Mouse (Mus musculus): ENCODE data around the gene Wasf3. TPM values are rescaled to one million over a fixed set of nuclear protein-coding genes. Genes with fewer than 3 reads are reported as not detected.

The Wasf3 gene
- total RNA-seq, 1 experiment = 6.2 TPM

- Histone ChIP-seq H3K4me3 (ENCODE audit: insufficient read depth in 1 of 2, low read depth in 1 of 2, low read length in 2 of 2, poor library complexity in 1 of 2, severe bottlenecking in 1 of 2) (no peak overlapping the region), H3K27ac (ENCODE audit: insufficient read depth, low read depth, low read length, poor library complexity, severe bottlenecking) (no peak overlapping the region), H3K36me3 (ENCODE audit: control insufficient read depth, insufficient read depth, low read length, poor library complexity, severe bottlenecking) (peaks cover 15% of the 10 kb centered on the region; the same call in 1 of the 2 replicates), H3K9me3 (ENCODE audit: control insufficient read depth, insufficient read depth, low read depth, low read length) (no peaks in the 10 kb centered on the region), H3K4me1 (ENCODE audit: control insufficient read depth in 2 of 2, insufficient read depth in 2 of 2, low read length in 2 of 2, poor library complexity in 1 of 2) (no peaks in the 10 kb centered on the region), H3K9ac (ENCODE audit: insufficient read depth, low read depth, low read length, poor library complexity, severe bottlenecking) (no peak overlapping the region)
- TF ChIP-seq HCFC1 (IDR thresholded peaks at IDR 0.05; ENCODE audit: borderline replicate concordance, insufficient read depth, low read length) (no peak), MAFK (IDR thresholded peaks at IDR 0.05; ENCODE audit: insufficient read depth, low read depth, low read length) (no peak), ZNF384 (IDR thresholded peaks at IDR 0.05; ENCODE audit: low read depth, low read length) (no peak), ZC3H11A (IDR thresholded peaks at IDR 0.05; ENCODE audit: borderline replicate concordance, low read depth, low read length) (no peak), CHD2 (IDR thresholded peaks at IDR 0.05; ENCODE audit: low read depth, low read length) (no peak)
- DNase-seq (ENCODE audit: low read depth, low spot score) = no peak
- in situ Hi-C loops (cut with MboI; ENCODE audit: low sequenced_read_pairs in 2 of 2, unreplicated experiment in 2 of 2) = no loop called here
These were observed 66.9 kb downstream of the Wasf3 start for GRCm38 (mm10) chr5:146451592-146452254.

GRCm38 (mm10) chr5:146453556-146453955 lies 68.8 kb downstream of the Wasf3 start:
- TF ChIP-seq ZNF384 (IDR thresholded peaks at IDR 0.05; ENCODE audit: low read depth, low read length) (no peak), MAFK (IDR thresholded peaks at IDR 0.05; ENCODE audit: insufficient read depth, low read depth, low read length) (no peak), ZC3H11A (IDR thresholded peaks at IDR 0.05; ENCODE audit: borderline replicate concordance, low read depth, low read length) (no peak), CHD2 (IDR thresholded peaks at IDR 0.05; ENCODE audit: low read depth, low read length) (no peak), HCFC1 (IDR thresholded peaks at IDR 0.05; ENCODE audit: borderline replicate concordance, insufficient read depth, low read length) (no peak)
- H3K4me3 ChIP-seq (ENCODE audit: insufficient read depth in 1 of 2, low read depth in 1 of 2, low read length in 2 of 2, poor library complexity in 1 of 2, severe bottlenecking in 1 of 2) = no peak overlapping the region
- no peak overlapping the region for H3K9ac ChIP-seq (ENCODE audit: insufficient read depth, low read depth, low read length, poor library complexity, severe bottlenecking)
- H3K4me1 ChIP-seq (ENCODE audit: control insufficient read depth in 2 of 2, insufficient read depth in 2 of 2, low read length in 2 of 2, poor library complexity in 1 of 2) = no peaks in the 10 kb centered on the region
- H3K27ac ChIP-seq (ENCODE audit: insufficient read depth, low read depth, low read length, poor library complexity, severe bottlenecking) = no peak overlapping the region
- H3K36me3 ChIP-seq (ENCODE audit: control insufficient read depth, insufficient read depth, low read length, poor library complexity, severe bottlenecking) = peaks cover 16% of the 10 kb centered on the region; the same call in 1 of the 2 replicates
- in situ Hi-C loops (cut with MboI; ENCODE audit: low sequenced_read_pairs in 2 of 2, unreplicated experiment in 2 of 2) = no loop called here
- no peaks in the 10 kb centered on the region for H3K9me3 ChIP-seq (ENCODE audit: control insufficient read depth, insufficient read depth, low read depth, low read length)
- no peak for DNase-seq (ENCODE audit: low read depth, low spot score)

- in situ Hi-C loops (cut with MboI; ENCODE audit: low sequenced_read_pairs in 2 of 2, unreplicated experiment in 2 of 2) = no loop called here
- peaks cover 18% of the 10 kb centered on the region for H3K36me3 ChIP-seq (ENCODE audit: control insufficient read depth, insufficient read depth, low read length, poor library complexity, severe bottlenecking)
- DNase-seq (ENCODE audit: low read depth, low spot score) = no peak
- no peak overlapping the region for H3K9ac ChIP-seq (ENCODE audit: insufficient read depth, low read depth, low read length, poor library complexity, severe bottlenecking)
- no peak overlapping the region for H3K4me3 ChIP-seq (ENCODE audit: insufficient read depth in 1 of 2, low read depth in 1 of 2, low read length in 2 of 2, poor library complexity in 1 of 2, severe bottlenecking in 1 of 2)
- no peak overlapping the region for H3K27ac ChIP-seq (ENCODE audit: insufficient read depth, low read depth, low read length, poor library complexity, severe bottlenecking)
- no peaks in the 10 kb centered on the region for H3K9me3 ChIP-seq (ENCODE audit: control insufficient read depth, insufficient read depth, low read depth, low read length)
- peaks cover 0 to 6% of the 10 kb centered on the region in 2 experiments; a peak in 2 of 4 replicates for H3K4me1 ChIP-seq (ENCODE audit: control insufficient read depth in 2 of 2, insufficient read depth in 2 of 2, low read length in 2 of 2, poor library complexity in 1 of 2)
- TF ChIP-seq CHD2 (IDR thresholded peaks at IDR 0.05; ENCODE audit: low read depth, low read length) (no peak), MAFK (IDR thresholded peaks at IDR 0.05; ENCODE audit: insufficient read depth, low read depth, low read length) (no peak), ZNF384 (IDR thresholded peaks at IDR 0.05; ENCODE audit: low read depth, low read length) (no peak), ZC3H11A (IDR thresholded peaks at IDR 0.05; ENCODE audit: borderline replicate concordance, low read depth, low read length) (no peak), HCFC1 (IDR thresholded peaks at IDR 0.05; ENCODE audit: borderline replicate concordance, insufficient read depth, low read length) (no peak)
These were observed 76.8 kb downstream of the Wasf3 start for GRCm38 (mm10) chr5:146461612-146462011.

- H3K9ac ChIP-seq (ENCODE audit: insufficient read depth, low read depth, low read length, poor library complexity, severe bottlenecking) = no peak overlapping the region
- H3K9me3 ChIP-seq (ENCODE audit: control insufficient read depth, insufficient read depth, low read depth, low read length) = no peaks in the 10 kb centered on the region
- peaks cover 0 to under 1% of the 10 kb centered on the region in 2 experiments; a peak in 1 of 4 replicates for H3K4me1 ChIP-seq (ENCODE audit: control insufficient read depth in 2 of 2, insufficient read depth in 2 of 2, low read length in 2 of 2, poor library complexity in 1 of 2)
- in situ Hi-C loops (cut with MboI; ENCODE audit: low sequenced_read_pairs in 2 of 2, unreplicated experiment in 2 of 2) = no loop called here
- peaks cover 26% of the 10 kb centered on the region for H3K36me3 ChIP-seq (ENCODE audit: control insufficient read depth, insufficient read depth, low read length, poor library complexity, severe bottlenecking)
- H3K27ac ChIP-seq (ENCODE audit: insufficient read depth, low read depth, low read length, poor library complexity, severe bottlenecking) = no peak overlapping the region
- no peak for DNase-seq (ENCODE audit: low read depth, low spot score)
- TF ChIP-seq MAFK (IDR thresholded peaks at IDR 0.05; ENCODE audit: insufficient read depth, low read depth, low read length) (no peak), CHD2 (IDR thresholded peaks at IDR 0.05; ENCODE audit: low read depth, low read length) (no peak), HCFC1 (IDR thresholded peaks at IDR 0.05; ENCODE audit: borderline replicate concordance, insufficient read depth, low read length) (no peak), ZNF384 (IDR thresholded peaks at IDR 0.05; ENCODE audit: low read depth, low read length) (no peak), ZC3H11A (IDR thresholded peaks at IDR 0.05; ENCODE audit: borderline replicate concordance, low read depth, low read length) (no peak)
- no peak overlapping the region for H3K4me3 ChIP-seq (ENCODE audit: insufficient read depth in 1 of 2, low read depth in 1 of 2, low read length in 2 of 2, poor library complexity in 1 of 2, severe bottlenecking in 1 of 2)
These were observed 81.9 kb downstream of the Wasf3 start for GRCm38 (mm10) chr5:146466663-146467062.

Data from ES-E14 (cell line).